In the genomic region with DNA sequence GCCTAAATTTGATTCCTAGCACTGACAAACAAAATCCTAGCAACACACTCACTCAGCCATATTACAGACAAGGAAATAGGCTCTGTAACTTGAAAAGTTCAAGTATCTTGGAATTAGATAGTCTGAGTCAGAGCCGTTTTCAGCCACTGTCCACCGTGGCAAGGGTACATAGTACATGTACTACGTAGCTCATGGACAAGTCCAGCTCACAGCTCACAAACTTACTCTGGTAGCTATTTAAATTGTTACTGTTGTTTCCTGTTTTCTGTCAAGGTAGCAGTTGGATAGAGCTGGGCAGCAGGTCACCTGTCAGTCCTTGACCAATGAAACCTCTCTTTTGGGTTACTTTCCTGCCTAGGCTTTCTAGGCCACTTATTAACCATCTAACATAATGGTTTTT, we compare ENCODE assay signal across 10 mouse cellular contexts. TPM values are rescaled to one million over a fixed set of nuclear protein-coding genes. Genes with fewer than 3 reads are reported as not detected.
A peak's percentile ranks its signal among the peaks of the same experiment; 100 is the strongest.
DNase-seq lines count a peak whose midpoint lies in the region; ATAC-seq lines count a peak whose summit lies in the region.
"Had no signal": no experiment of that assay in that cellular context is flagged by ENCODE, and none has a peak within 500 bp of the region (broad histone marks: within the 10 kb centered on the region; RNA-seq: fewer than 3 reads in every experiment).

No protein-coding gene starts in this region.

- H3K9ac ChIP-seq in kidney, embryonic 14.5 days (ENCODE audit: low read depth, low read length): no peak overlapping the region
- peak overlapping the region; percentile 16; the same call in 1 of the 2 replicates for H3K9ac ChIP-seq in embryonic facial prominence, embryonic 13.5 days
- no peak overlapping the region for H3K9ac ChIP-seq in hindbrain, embryonic 15.5 days
- no peak overlapping the region for H3K9ac ChIP-seq in midbrain, embryonic 12.5 days (replicated peaks)

- peaks cover 11% of the 10 kb centered on the region for H3K4me1 ChIP-seq in kidney, embryonic 14.5 days (ENCODE audit: control insufficient read depth, insufficient read depth, low read length)
- H3K4me1 ChIP-seq in embryonic facial prominence, embryonic 13.5 days: peaks cover 35% of the 10 kb centered on the region
- H3K4me1 ChIP-seq in hindbrain, embryonic 15.5 days (replicated peaks): peaks cover 60% of the 10 kb centered on the region
- peaks cover 35% of the 10 kb centered on the region for H3K4me1 ChIP-seq in midbrain, embryonic 12.5 days

- no peaks in the 10 kb centered on the region for H3K27me3 ChIP-seq in kidney, embryonic 14.5 days (ENCODE audit: control insufficient read depth, insufficient read depth, low read length)
- no peaks in the 10 kb centered on the region for H3K27me3 ChIP-seq in embryonic facial prominence, embryonic 13.5 days
- H3K27me3 ChIP-seq in hindbrain, embryonic 15.5 days: no peaks in the 10 kb centered on the region
- no peaks in the 10 kb centered on the region for H3K27me3 ChIP-seq in midbrain, embryonic 12.5 days

- H3K27ac ChIP-seq in kidney, embryonic 14.5 days (ENCODE audit: low read depth, low read length): no peak overlapping the region
- no peak overlapping the region for H3K27ac ChIP-seq in embryonic facial prominence, embryonic 13.5 days
- H3K27ac ChIP-seq in hindbrain, embryonic 15.5 days (replicated peaks): no peak overlapping the region
- no peak overlapping the region for H3K27ac ChIP-seq in midbrain, embryonic 12.5 days (replicated peaks)

- H3K4me2 ChIP-seq in kidney, embryonic 14.5 days (replicated peaks; ENCODE audit: low read depth, low read length): peak overlapping the region; percentile 75; the same call in 1 of the 2 replicates
- H3K4me2 ChIP-seq in embryonic facial prominence, embryonic 13.5 days: peak overlapping the region; percentile 80
- H3K4me2 ChIP-seq in hindbrain, embryonic 15.5 days: peak overlapping the region; percentile 92
- peak overlapping the region; percentile 96; the same call in 1 of the 2 replicates for H3K4me2 ChIP-seq in midbrain, embryonic 12.5 days (replicated peaks)

- no peak overlapping the region; the same call in 1 of the 2 replicates for H3K4me3 ChIP-seq in kidney, embryonic 14.5 days (ENCODE audit: low read length)
- peak overlapping the region; percentile 95; the same call in 1 of the 2 replicates for H3K4me3 ChIP-seq in embryonic facial prominence, embryonic 13.5 days
- peak overlapping the region; percentile 97 for H3K4me3 ChIP-seq in hindbrain, embryonic 15.5 days
- 0 out of 2 replicates have a peak overlapping the region, but pooled peaks have one; percentile 97 for H3K4me3 ChIP-seq in midbrain, embryonic 12.5 days

- peaks cover 8% of the 10 kb centered on the region; the same call in 1 of the 2 replicates for H3K36me3 ChIP-seq in kidney, embryonic 14.5 days (ENCODE audit: control insufficient read depth, insufficient read depth, low read length)
- peaks cover 14% of the 10 kb centered on the region for H3K36me3 ChIP-seq in embryonic facial prominence, embryonic 13.5 days
- H3K36me3 ChIP-seq in hindbrain, embryonic 15.5 days: 0 out of 2 replicates have a peak, but pooled peaks cover 2% of the 10 kb centered on the region
- peaks cover 7% of the 10 kb centered on the region; the same call in 1 of the 2 replicates for H3K36me3 ChIP-seq in midbrain, embryonic 12.5 days

- no peaks in the 10 kb centered on the region for H3K9me3 ChIP-seq in kidney, embryonic 14.5 days (ENCODE audit: control insufficient read depth, low read length)
- no peaks in the 10 kb centered on the region for H3K9me3 ChIP-seq in embryonic facial prominence, embryonic 13.5 days
- H3K9me3 ChIP-seq in hindbrain, embryonic 15.5 days: no peaks in the 10 kb centered on the region
- no peaks in the 10 kb centered on the region for H3K9me3 ChIP-seq in midbrain, embryonic 12.5 days
- H3K9me3 ChIP-seq: G1E had no signal

- DNase-seq in kidney, adult 11 months: no peak
- no peak for DNase-seq in spleen, adult 18-20 months
- DNase-seq in thymus, postnatal 14 days: no peak
- DNase-seq in left cerebral cortex, postnatal 14 days (ENCODE audit: low spot score in 2 of 2): no peak
- DNase-seq: kidney, postnatal 25 days had no signal

- intact Hi-C loops in left cerebral cortex, postnatal 14 days (cut with DNase I): no loop called here

- WGBS in kidney, embryonic 14.5 days: 96% methylated on average over 3 of the region's 3 CpGs
- 92% methylated on average over 3 of the region's 3 CpGs for WGBS in embryonic facial prominence, embryonic 13.5 days
- WGBS in hindbrain, embryonic 15.5 days: 96% methylated on average over 3 of the region's 3 CpGs
- WGBS in midbrain, embryonic 12.5 days: 92% methylated on average over 3 of the region's 3 CpGs

- no peak for ATAC-seq in kidney, embryonic 14.5 days (ENCODE audit: low FRiP score, low TSS enrichment)
- no peak for ATAC-seq in embryonic facial prominence, embryonic 13.5 days (ENCODE audit: insufficient number of reproducible peaks, insufficient read depth, low FRiP score, low TSS enrichment, low read depth)
- ATAC-seq in hindbrain, embryonic 15.5 days (ENCODE audit: low FRiP score, low read depth): no peak
- ATAC-seq in midbrain, embryonic 12.5 days (ENCODE audit: low FRiP score, low read depth): no peak

RNA-seq across cellular contexts. Expression of gene Erh, which starts 2.2 kb away (rescaled TPM):
- polyA plus RNA-seq in kidney, embryonic 14.5 days (2014; fragmentation: Nextera tagmentation; extraction: Ambion mirVana): 265 and 337 TPM in 2 replicates
- 316 and 333 TPM in 2 replicates for polyA plus RNA-seq in embryonic facial prominence, embryonic 13.5 days (2015; fragmentation: Nextera tagmentation; extraction: Ambion mirVana)
- polyA plus RNA-seq in hindbrain, embryonic 15.5 days (2015; fragmentation: Nextera tagmentation; extraction: Ambion mirVana): 270 and 289 TPM in 2 replicates
- 330 and 339 TPM in 2 replicates for polyA plus RNA-seq in midbrain, embryonic 12.5 days (2016; fragmentation: Nextera tagmentation; extraction: Ambion mirVana)
- 10 to 100 TPM; 46.8 to 53.1 TPM for total RNA-seq in left cerebral cortex, postnatal 14 days (2021)

RNA-seq across cellular contexts. Expression of gene Slc39a9, which starts 2.7 kb away (rescaled TPM):
- 12.1 and 31.1 TPM in 2 replicates for polyA plus RNA-seq in kidney, embryonic 14.5 days (2014; fragmentation: Nextera tagmentation; extraction: Ambion mirVana)
- 23.4 and 24.2 TPM in 2 replicates for polyA plus RNA-seq in embryonic facial prominence, embryonic 13.5 days (2015; fragmentation: Nextera tagmentation; extraction: Ambion mirVana)
- polyA plus RNA-seq in hindbrain, embryonic 15.5 days (2015; fragmentation: Nextera tagmentation; extraction: Ambion mirVana): 25.0 and 25.7 TPM in 2 replicates
- polyA plus RNA-seq in midbrain, embryonic 12.5 days (2016; fragmentation: Nextera tagmentation; extraction: Ambion mirVana): 31.6 and 32.0 TPM in 2 replicates
- total RNA-seq in left cerebral cortex, postnatal 14 days (2021): 10 to 100 TPM; 40.1 to 40.5 TPM

RNA-seq across cellular contexts. Expression of gene Plekhd1, which starts 46.0 kb away (rescaled TPM):
- polyA plus RNA-seq in kidney, embryonic 14.5 days (2014; fragmentation: Nextera tagmentation; extraction: Ambion mirVana): 0.84 and 0.94 TPM in 2 replicates
- 0.07 and 0.21 TPM in 2 replicates for polyA plus RNA-seq in embryonic facial prominence, embryonic 13.5 days (2015; fragmentation: Nextera tagmentation; extraction: Ambion mirVana)
- polyA plus RNA-seq in hindbrain, embryonic 15.5 days (2015; fragmentation: Nextera tagmentation; extraction: Ambion mirVana): 6.4 and 6.5 TPM in 2 replicates
- polyA plus RNA-seq in midbrain, embryonic 12.5 days (2016; fragmentation: Nextera tagmentation; extraction: Ambion mirVana): 3.3 and 4.4 TPM in 2 replicates
- total RNA-seq in left cerebral cortex, postnatal 14 days (2021): 1 to 10 TPM; 2.8 to 2.9 TPM
- polyA plus RNA-seq: G1E had no signal
